Mouse (Mus musculus) skeletal muscle tissue, adult 2 months (tissue): ENCODE measurements around the gene Gp5.
A peak's percentile ranks its signal among the peaks of the same experiment; 100 is the strongest.
"Not testable (repeated sequence)": the region's sequence is repeated elsewhere in the genome, so short reads cannot be mapped to it uniquely, and the experiment has no call there.

Source experiments
- DNase-seq: peaks from one replicate; pipeline ENCODE4 v3.0.0-alpha.2; 2012; ENCODE audit warnings: low read depth, low spot score

The Gp5 gene

GRCm38 (mm10) chr16:30310647-30311046 lies at the start of gene Gp5:
Gene Gp5 (minus strand): TSS chr16:30310779.
- no peak for DNase-seq

DNA sequence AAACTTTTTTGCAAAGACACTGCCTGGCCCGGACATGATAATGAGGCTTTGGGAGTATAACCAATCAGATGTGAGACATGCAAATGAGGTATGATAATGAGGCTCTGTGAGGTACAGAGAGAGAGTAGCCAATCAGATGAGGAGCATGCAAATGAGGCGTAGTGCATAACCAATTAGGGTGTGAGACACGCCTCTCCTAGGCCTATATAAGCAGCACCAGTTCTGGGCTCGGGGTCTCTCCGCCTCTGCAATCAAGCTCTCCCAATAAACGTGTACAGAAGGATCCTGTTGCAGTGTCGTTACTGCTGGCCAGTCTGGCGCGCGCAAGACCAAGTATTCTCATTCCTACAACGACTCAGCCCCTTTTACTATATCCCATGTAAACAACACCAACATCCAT lies 42.9 kb upstream of the Gp5 start:
- DNase-seq = not testable (repeated sequence)

GRCm38 (mm10) chr16:30314236-30314635 lies 3.7 kb upstream of the Gp5 start:
- DNase-seq = no peak

DNA sequence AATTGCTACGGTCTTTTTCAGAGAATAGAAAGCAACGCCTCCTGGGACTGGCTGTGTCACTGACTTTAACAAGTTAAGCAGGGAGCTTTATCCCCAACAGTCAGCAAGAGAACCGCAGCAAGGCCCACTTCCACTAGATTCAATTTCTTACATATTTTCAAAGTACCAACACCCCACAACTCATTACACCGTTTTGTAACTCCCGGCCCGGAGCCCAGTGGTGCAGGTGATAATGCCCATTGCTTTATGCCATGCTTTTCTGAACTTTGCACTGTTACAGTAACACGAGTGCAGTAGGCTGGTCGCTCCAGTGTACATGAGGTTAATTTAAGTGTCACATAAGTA lies 436 bp downstream of the Gp5 start:
- no peak for DNase-seq

GRCm38 (mm10) chr16:30309395-30310170 lies 996 bp downstream of the Gp5 start:
- DNase-seq = no peak

DNA sequence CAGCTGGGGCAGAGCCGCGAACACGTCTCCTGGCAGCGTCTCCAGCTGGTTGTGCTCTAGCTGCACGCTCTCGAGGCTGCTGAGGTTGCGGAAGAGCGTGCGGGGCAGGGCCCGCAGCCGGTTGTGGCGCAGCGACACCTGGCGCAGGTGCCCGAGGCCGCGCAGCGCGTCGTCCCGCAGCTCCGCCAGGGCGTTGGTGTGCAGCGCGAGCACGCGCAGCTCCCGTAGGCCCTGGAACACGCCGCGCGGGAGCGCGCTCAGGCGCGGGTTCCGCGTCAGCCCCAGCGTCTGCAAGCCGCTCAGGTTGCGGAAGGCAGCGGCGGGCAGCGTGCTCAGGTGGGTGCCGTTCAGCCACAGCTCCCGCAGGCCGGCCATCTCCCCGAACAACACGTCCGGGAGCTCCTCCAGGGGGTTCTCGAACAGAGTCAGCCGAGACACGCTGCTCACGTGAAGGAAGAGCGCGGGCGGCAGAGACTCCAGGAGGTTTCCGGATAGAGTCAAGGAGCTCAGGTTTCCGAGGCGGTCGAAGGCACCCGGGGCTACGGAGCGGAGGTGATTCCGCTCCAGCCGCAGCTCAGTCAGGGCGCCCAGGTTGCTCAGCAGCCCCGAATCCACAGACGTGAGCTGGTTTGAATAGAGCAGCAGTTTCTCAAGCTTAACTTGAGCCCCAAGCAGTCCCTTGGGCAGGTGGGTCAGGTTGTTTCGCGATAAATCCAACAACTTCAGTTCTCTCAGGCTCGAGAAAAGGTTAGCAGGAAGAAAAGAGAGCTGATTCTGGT lies 1.8 kb downstream of the Gp5 start:
- peak; percentile 17 for DNase-seq

GRCm38 (mm10) chr16:30307961-30308615 lies 2.5 kb downstream of the Gp5 start:
- no peak for DNase-seq

DNA sequence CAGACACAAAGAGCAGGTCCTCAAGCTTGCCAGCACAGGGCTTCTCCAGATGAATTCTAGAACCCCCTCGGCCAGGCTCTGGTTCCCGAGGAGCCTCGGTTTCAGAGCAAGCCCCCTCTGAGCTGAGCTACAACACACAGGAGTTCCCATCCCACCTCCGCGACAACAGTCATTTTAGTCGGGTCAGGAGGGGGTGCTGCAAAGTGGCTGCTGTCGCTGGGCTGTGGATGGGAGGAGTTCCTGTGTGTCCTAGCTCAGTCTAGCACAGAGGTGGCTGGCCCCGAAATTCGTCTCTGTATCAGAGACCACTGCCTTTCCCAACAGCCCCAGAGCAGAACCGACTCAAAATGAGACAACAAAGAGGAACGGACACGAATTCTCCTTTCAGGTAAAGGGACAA lies 3.3 kb downstream of the Gp5 start:
- DNase-seq = no peak

- no peak for DNase-seq
Observed at GRCm38 (mm10) chr16:30306102-30306501, 4.5 kb downstream of the Gp5 start.

DNA sequence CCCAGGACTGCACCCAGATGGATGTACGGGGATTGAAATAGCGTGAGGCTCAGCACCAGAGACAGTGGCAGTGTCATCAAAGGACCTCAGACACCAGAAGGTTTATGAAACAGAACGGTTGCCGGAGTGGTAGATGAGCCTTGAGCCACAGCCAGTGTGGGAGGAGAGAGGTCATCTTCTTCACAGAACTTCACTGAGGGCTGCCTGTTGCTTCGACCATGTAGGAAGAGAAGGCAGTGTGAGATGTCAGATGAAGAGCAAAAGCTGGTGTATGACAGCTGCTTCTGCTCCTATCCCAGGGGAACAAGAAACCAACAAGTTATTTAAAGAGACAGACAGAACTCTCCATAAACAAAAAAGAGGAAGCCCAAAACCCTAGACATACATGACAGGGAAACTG lies 6.3 kb downstream of the Gp5 start:
- DNase-seq = no peak

GRCm38 (mm10) chr16:30303411-30303810 lies 7.2 kb downstream of the Gp5 start:
- no peak for DNase-seq

DNA sequence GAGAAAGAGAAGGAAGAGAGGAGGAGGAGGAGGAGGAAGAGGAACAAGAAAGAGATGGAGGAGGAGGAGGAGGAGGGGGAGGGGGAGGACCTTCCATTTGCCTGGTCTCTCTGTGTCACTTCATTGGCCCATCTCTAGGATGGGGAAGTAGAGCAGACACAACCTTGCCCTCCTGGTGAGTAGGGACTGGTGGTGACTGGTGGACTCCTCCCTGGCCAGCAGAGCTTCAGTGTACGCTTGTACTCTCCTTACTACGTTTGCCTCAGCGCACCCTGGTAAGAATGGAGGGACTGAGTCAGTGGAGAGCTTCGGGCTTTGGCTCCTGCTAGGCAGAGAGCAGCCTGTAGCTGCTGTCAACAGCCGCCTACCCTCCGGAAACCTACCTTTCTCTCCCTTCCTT lies 7.9 kb downstream of the Gp5 start:
- no peak for DNase-seq

GRCm38 (mm10) chr16:30299711-30300277 lies 10.8 kb downstream of the Gp5 start:
- DNase-seq = no peak

GRCm38 (mm10) chr16:30297450-30297849 lies 13.1 kb downstream of the Gp5 start:
- DNase-seq = no peak

GRCm38 (mm10) chr16:30296601-30297275 lies 13.8 kb downstream of the Gp5 start:
- no peak for DNase-seq

GRCm38 (mm10) chr16:30295106-30295505 lies 15.5 kb downstream of the Gp5 start:
- DNase-seq = no peak

GRCm38 (mm10) chr16:30290436-30290835 lies 20.1 kb downstream of the Gp5 start:
- no peak for DNase-seq

DNA sequence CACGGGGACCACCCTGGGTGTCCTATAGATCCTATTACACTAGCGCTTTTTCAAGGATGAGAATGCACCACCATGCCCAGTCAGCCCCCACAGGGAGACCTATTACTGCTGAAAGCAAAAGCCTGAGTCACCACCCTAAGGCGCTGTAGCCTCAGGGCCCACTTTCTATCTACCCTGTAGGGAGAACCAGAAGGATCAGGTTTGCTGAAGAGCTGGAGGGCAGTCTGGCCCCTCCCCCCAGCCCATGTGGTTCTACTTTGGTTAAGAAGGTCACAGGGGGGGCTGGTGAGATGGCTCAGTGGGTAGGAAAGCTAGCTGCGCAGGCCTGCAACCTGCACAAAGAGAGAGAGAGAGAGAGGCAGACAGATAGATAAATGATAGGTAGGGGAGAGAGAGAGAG lies 24.9 kb downstream of the Gp5 start:
- no peak for DNase-seq

DNA sequence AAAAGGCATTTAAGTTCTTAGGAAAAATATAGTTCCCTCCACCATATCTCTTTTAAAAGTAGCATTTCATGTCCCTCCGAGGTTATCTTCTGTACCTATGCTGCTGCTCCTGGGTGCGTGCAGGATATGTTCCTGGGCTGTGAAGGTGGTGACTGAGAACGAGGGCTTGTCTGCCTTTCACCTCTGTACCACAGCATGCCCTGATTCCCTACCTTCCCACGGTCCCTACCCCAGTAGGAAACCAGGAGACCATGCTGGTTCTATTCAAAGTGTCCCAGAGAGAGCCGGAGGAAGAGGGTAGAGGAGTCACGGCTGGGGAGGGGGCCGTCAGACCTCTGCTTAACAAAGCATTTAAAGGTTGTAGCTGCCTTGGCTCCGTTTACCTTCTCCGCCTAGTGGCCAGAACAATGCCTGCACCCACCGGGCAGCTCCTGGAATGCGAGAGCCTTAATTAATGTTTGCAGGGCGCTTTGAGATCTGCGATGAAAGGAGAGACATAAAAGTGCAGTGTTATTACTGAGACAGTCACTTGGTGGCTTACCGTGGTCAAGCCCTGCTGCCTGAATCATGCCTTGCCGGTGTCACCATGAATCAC lies 26.7 kb downstream of the Gp5 start:
- DNase-seq = no peak

GRCm38 (mm10) chr16:30282844-30283495 lies 27.6 kb downstream of the Gp5 start, which contains the start of gene Lrrc15:
Gene Lrrc15 (minus strand): TSS chr16:30283256.
- DNase-seq = no peak
